Mouse (Mus musculus): ENCODE measurements around the gene Safb2.

DNA sequence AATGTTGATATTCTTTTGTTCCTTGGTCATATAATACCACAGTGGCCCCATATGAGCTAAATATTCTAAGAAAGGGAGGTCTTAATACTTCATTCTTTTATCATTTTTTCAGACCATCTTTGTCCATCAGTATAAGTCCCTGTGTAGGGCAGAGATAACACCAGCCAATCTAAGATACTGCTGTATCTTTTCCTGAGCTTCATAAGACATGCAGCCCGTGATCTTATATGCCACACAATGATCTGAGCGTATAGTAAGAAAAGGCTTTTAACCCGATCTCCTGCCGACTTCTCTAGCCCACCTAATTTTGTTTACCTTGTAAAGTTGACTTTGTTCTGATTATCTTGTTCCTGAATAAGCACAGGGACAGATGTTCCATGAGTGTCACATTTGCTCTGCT lies 59.4 kb downstream of the Safb2 start:
- TF ChIP-seq CTCF (IDR thresholded peaks at IDR 0.05; ENCODE audit: low read depth, low read length) (no peak), POLR2A (IDR thresholded peaks at IDR 0.05; ENCODE audit: borderline replicate concordance, low read depth, low read length) (no peak)
